Mouse (Mus musculus): ENCODE measurements around the gene Evc. TPM values are rescaled to one million over a fixed set of nuclear protein-coding genes. Genes with fewer than 3 reads are reported as not detected.
A peak's percentile ranks its signal among the peaks of the same experiment; 100 is the strongest.

Evc gene
- 9.2 and 11.3 TPM in 2 replicates for total RNA-seq (2021)
- long read RNA-seq, experiment 1, full-length matches to known transcripts = 2 of 11 reads
- long read RNA-seq, experiment 1, partial matches to known transcripts = 0 of 11 reads
- long read RNA-seq, experiment 1, other reads (novel, unspliced or antisense) = 9 of 11 reads
- long read RNA-seq, experiment 2, full-length matches to known transcripts = 4 of 10 reads
- long read RNA-seq, experiment 2, partial matches to known transcripts = 1 of 10 reads
- long read RNA-seq, experiment 2, other reads (novel, unspliced or antisense) = 5 of 10 reads

DNA sequence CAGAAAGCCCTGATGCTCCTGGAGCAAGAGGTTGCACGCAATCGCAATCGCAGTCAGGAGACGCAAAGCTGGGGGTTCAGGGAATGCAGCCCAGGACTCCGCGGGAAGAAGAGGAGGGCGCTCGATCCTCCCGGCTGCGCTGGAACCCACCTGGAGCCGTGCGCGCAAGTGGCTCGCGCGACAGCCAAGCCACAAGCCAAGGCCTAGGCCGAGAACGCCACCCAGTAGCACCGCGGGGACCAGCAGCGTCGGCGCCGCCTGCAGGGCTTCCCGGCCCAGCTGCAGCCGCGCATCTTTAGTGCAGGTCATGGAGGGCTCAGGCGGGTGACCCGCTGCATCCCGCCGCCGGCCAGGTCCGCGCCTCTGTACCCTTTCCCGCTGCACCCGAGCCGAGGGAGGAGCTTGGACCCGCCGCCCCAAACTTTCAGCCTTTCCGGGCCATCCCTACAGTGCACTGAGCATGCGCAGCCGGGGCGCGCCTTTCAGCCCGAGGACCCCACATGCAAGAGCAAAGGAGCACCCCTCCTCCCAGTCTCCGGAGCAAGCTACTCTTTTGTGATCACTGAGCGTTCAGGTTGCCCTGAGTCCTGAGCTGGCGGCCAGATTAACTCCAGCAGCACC is at the start of gene Evc:
Gene Evc, minus strand, starts transcription at position 410 of the 621 bp plus-strand sequence.
- peak; percentile 78 for DNase-seq

GRCm38 (mm10) chr5:37383570-37383969 is 46.9 kb upstream of the Evc start:
- peak; percentile 13 for DNase-seq

DNA sequence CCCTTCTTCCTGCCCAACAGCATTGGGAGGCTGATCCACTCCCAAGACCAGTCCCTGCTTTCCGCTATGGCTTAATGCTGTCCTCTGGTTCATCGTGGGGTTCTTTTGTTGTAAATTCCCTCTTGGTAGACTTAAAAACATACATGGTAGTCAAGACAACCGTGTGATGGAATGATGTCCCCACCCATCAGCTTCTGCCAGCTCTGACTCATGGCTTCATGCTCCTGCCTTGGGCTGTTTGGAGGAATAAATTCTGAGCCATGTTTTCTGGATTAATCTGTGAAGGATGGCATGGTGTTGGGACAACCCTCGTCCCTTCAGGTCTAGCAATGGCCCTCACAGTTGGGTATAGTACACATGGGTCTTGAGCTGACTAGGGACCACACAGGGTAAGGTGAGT is 43.9 kb upstream of the Evc start:
- DNase-seq = no peak

DNA sequence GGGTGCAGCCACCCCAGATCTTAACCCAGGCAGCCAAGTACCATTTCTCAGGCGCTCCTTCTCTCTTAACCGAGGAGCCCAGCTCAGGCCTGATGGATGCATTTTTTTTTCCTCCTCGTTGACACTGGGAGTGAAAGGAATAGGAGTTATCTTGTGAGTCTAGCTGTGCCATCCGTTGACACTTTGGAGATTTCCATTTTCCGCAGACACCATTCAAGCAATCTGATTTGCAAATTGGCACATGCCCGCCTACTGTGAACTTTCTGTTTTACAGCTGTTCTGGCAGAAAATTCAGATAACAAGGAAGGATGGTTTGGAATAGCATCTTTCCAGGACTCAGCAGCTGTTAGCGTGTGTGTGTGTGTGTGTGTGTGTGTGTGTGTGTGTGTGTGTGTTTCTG is 40.7 kb upstream of the Evc start:
- DNase-seq = no peak

- DNase-seq = no peak
Measured at GRCm38 (mm10) chr5:37368796-37369195, 32.1 kb upstream of the Evc start.

DNA sequence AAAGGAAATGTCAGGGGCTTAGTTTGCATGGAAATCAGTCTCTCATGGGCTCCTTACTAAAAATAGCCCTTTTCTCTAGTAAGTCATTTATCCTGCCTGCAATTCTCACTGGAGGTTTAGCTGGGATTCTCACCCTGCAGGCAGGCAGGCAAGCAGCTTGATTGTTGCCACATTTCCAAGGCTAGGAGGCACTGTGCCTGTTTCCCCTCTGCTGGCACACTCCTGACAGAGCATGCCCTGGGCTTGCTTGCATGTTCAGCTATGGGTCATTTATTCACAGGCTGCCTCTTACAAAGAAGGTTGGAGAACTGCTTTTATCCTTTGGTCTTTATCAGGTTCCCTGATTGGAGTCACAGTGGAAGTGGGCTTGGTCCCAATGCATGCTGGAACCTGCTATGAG is 29.1 kb upstream of the Evc start:
- DNase-seq = no peak

- no peak for DNase-seq
Measured at GRCm38 (mm10) chr5:37363284-37363683, 26.6 kb upstream of the Evc start.

- no peak for DNase-seq
Measured at GRCm38 (mm10) chr5:37362618-37363017, 25.9 kb upstream of the Evc start.

- DNase-seq = no peak
Measured at GRCm38 (mm10) chr5:37356027-37356426, 19.3 kb upstream of the Evc start.

DNA sequence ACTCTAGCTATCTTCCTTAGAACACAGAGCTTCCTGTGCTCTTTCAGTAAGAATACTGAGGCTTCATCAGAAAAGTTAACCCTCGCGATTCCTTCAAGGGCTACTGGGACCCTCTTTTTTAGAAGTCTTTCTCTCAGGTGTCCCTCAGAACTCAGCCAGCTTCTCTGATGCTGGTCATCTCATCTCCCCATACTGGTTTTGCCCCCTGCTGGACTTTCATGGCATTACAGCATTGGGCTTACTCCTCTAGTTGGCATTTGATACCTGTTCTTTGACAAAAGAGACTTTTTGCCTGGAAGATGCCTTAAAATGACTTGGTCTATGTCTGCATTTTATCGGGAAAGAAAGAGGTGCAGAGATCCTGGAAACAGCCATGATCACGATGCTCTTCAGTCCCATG is 17.7 kb upstream of the Evc start:
- DNase-seq = peak; percentile 64

DNA sequence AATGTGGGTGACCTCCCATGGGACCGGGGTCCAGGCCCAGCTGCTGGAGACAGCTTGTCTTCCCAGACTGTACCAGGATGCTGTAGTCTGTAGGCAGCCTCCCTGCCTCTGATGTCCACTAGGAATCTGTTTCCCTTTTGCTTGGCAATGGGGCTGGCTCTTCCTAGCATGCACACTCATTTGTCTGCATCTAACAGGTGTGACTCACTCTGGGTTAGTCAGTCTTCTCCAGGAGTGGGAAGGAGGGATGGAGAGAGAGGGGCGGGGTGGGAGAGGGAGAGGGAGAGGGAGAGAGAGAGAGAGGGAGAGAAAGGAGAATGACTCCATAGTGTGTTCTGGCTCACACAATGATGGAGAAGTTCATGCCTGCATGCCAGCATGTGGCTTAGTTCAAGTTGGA is 15.1 kb upstream of the Evc start:
- DNase-seq = no peak

DNA sequence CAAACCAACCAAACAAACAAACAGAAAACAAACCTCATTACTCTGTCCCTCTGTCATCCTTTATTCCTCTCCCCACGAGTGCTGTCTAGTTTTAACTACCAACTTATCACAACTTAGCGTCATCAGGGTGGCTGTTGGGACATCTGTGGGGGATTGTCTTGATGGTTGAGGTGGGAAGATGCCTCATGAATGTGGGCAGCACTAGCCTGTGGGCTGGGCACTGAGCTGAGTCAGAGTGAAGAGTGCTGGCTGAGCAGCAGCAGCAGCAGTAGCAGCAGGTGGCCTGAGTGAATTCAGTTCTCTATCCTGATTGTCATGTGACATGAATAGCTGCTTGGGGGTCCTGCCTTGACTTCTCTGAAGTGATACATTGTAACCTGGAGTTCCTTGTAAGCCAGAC is 7.3 kb upstream of the Evc start:
- no peak for DNase-seq

DNA sequence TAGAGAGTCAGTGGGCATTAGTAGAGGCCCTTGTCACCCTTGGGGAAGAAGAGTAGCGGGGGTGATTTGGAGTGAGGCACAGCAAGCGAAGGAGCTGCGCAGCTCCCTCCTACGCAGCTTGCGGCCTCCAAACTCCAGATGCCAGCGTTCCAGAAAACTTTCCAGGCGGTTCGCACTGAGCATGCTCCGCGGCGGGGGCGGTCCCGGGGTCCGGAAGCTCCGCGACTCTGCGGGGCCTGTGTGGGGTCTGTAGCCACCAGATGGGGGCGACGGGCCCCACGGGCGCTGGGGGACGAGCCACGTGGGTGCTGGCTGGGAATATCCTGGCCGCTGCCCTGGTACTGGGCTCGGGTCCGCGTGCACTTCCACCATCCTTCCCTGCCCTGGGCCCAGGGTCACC is 1.6 kb upstream of the Evc start, which contains the start of gene Evc2:
Gene Evc2, plus strand, starts transcription at position 212 of the 400 bp plus-strand sequence.
- DNase-seq = peak; percentile 85

GRCm38 (mm10) chr5:37337696-37338095 is 1.0 kb upstream of the Evc start:
- DNase-seq = no peak

GRCm38 (mm10) chr5:37335061-37335460 is 1.6 kb downstream of the Evc start:
- DNase-seq = no peak

DNA sequence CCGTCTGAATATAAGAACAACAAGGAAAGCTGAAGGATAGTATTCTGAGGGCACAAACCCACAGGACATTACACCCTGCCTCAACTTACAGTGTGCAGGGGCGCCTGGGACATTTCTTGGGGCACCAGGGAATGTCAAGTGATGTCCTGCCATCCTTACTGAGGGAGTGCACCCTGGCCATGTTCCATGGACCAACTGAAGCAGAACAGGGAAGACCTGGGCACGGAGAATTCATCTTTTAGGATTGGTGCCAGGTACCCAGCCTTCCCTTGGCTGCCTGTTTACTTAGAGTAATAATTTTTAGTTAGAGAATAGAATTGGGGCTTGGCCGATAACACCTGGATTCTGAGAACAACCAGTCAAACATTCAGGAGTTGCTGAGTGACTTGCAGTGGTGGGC is 4.6 kb downstream of the Evc start:
- DNase-seq = no peak

DNA sequence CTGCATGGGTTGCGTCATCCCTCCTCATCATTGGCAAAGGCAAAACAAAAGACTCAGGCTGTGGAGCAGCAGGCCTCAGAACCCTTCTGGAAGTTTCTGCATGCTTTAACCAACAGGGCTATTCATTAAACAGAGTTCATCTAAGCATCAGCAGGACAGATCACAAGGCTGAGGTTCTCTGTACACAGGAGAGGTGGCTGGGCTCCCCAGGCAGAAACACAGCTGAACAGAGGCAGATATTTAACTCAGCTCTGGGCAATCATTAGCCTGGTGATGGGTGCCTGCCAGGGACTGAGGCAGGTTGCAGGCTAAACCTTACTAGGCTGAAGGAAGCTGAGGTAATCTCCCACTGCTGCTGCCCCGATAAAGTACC is 5.6 kb downstream of the Evc start:
- DNase-seq = no peak

GRCm38 (mm10) chr5:37330449-37331132 is 6.1 kb downstream of the Evc start:
- DNase-seq = no peak

- no peak for DNase-seq
Measured at GRCm38 (mm10) chr5:37326675-37327074, 10.0 kb downstream of the Evc start.

DNA sequence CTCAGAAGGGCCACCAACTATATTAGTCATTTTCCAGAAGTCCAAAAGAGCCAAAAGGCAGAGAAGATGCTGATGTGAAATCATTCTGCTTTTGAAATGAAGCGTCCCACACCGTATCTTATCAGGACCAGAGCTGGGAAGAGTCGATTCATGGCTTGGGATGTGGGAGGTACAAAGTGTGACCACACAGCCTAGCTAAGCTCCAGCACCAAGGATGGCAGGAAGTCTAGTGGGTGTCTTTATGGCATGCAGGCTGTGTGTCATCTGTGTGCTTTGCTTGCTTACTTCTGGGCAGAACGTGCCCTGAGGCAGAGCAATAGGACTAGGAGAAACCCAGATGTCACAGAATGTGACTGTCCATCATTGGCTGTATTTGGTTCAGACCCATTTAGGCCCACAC is 15.9 kb downstream of the Evc start:
- no peak for DNase-seq

DNA sequence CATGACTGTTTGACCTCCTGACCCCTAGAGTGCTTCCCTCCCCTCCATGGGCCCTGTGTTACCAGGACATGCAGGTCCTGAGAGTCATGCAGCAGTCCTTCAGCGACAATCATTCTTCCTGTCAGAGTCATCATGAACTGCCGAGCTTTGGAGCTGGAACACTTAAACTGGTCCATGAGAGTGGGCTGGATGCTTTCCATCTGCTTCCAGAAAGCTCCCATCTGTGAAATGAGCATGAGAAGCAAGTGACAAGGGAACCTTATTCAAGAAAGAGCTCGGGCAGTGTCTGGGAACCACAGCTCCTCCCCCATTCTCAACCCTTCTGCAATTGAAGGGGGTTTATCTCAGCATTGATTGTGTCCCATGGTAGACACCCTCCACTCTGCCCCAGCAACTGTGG is 16.5 kb downstream of the Evc start:
- DNase-seq = no peak

GRCm38 (mm10) chr5:37318715-37319114 is 18.0 kb downstream of the Evc start:
- no peak for DNase-seq

GRCm38 (mm10) chr5:37312980-37313722 is 23.5 kb downstream of the Evc start:
- no peak for DNase-seq
